ENCODE assay signal across 9 mouse cellular contexts in the genomic region with DNA sequence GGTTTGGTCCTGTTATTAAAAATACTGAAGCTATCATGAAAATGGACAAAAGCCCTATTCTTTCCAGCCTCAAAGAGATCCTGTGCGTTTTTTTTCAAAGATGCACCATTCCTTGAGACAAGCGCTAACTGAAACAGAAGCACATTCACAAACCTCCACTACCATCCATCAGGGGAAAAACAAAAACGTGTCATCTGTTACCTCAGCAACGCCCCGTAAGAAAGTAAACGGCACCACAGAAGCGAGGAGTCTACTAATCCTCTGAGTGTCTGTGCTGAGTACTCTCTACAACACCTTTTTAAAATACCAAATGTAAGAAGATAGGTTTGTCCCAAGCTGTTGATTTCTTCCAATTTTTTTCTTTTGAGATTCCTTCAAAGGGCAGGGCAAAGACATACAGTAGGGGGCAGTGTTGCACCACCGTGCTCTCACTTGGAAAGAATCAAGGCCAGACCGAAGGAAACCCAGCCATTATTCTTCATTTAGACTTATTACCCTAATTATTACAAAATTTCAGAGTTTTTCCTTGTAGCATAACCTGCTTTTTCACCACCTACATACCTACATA.
DNase-seq lines count a peak whose midpoint lies in the region; ATAC-seq lines count a peak whose summit lies in the region.
"Had no signal": no experiment of that assay in that cellular context is flagged by ENCODE, and none has a peak within 500 bp of the region (broad histone marks: within the 10 kb centered on the region; RNA-seq: fewer than 3 reads in every experiment).

No protein-coding gene starts in this region.

- no peak overlapping the region for H3K9ac ChIP-seq in hindbrain, embryonic 15.5 days

- peak overlapping the region; percentile 37 for H3K4me2 ChIP-seq in hindbrain, embryonic 15.5 days

- peak; percentile 58 for DNase-seq in Muller cell, postnatal 12 days (ENCODE audit: inconsistent ontology term)
- peak; percentile 88 for DNase-seq in forelimb bud, embryonic 11.5 days (ENCODE audit: low read depth, low spot score)
- DNase-seq in layer of hippocampus, postnatal 14 days (ENCODE audit: low spot score in 2 of 2), result peak; percentile 71 to 78
- DNase-seq in lung, postnatal 4 days, result peak; percentile 54 to 74
- peak; percentile 75 for DNase-seq in right cerebral cortex, postnatal 4 days

- H3K36me3 ChIP-seq in hindbrain, embryonic 15.5 days, result no peaks in the 10 kb centered on the region

- no peaks in the 10 kb centered on the region for H3K27me3 ChIP-seq in hindbrain, embryonic 15.5 days

- H3K9me3 ChIP-seq in hindbrain, embryonic 15.5 days, result no peaks in the 10 kb centered on the region

- 20% methylated on average over 9 of the region's 9 CpGs for WGBS in hindbrain, embryonic 15.5 days

- no peak overlapping the region for H3K27ac ChIP-seq in hindbrain, embryonic 15.5 days (replicated peaks)

- H3K4me3 ChIP-seq in hindbrain, embryonic 15.5 days, result no peak overlapping the region
- H3K4me3 ChIP-seq: myocyte had no signal

- ATAC-seq in cerebellum, adult (ENCODE audit: insufficient number of reproducible peaks, low FRiP score, low TSS enrichment), result peak; percentile 66
- ATAC-seq in hindbrain, embryonic 15.5 days (ENCODE audit: low FRiP score, low read depth), result no peak
- no peak for ATAC-seq in erythroid progenitor cell, adult 5-6 weeks (replicated peaks; ENCODE audit: low FRiP score, poor library complexity, severe bottlenecking)

- 0 out of 2 replicates have a peak, but pooled peaks cover 13% of the 10 kb centered on the region for H3K4me1 ChIP-seq in hindbrain, embryonic 15.5 days (replicated peaks)
